Mouse (Mus musculus) C2C12 (cell line): ENCODE data around the gene Crtc2.

ENCODE experiments used
- CEBPB ChIP-seq: IDR thresholded peaks from one replicate; pipeline ENCODE4 v1.6.1; 2011; ENCODE audit warnings: low read depth, mild to moderate bottlenecking, control low read depth, moderate library complexity
- CTCF ChIP-seq: IDR thresholded peaks from one replicate; pipeline ENCODE4 v1.5.1; 2011; ENCODE audit not compliant: control insufficient read depth, insufficient read depth, insufficient read length
- USF1 ChIP-seq: IDR thresholded peaks from one replicate; pipeline ENCODE4 v1.6.1; 2011; ENCODE audit warnings: low read depth, mild to moderate bottlenecking, control low read depth, moderate library complexity

- no peak for TF ChIP-seq CEBPB
- TF ChIP-seq CTCF = no peak
- TF ChIP-seq USF1 = no peak
These were observed 32.8 kb upstream of the Crtc2 start for GRCm38 (mm10) chr3:90221123-90221522.
